Mouse (Mus musculus) bone marrow macrophage, adult 2 months (primary cell): ENCODE data around the gene Jph3.

Source experiments
- CTCF ChIP-seq: IDR thresholded peaks from 2 replicates; pipeline ENCODE4 v1.5.1; 2012; ENCODE audit warnings: low read depth, mild to moderate bottlenecking, low read length, moderate library complexity
- POLR2A ChIP-seq: IDR thresholded peaks from 2 replicates; pipeline ENCODE4 v1.6.1; 2012; ENCODE audit warnings: mild to moderate bottlenecking, low read depth, low read length, borderline replicate concordance

DNA sequence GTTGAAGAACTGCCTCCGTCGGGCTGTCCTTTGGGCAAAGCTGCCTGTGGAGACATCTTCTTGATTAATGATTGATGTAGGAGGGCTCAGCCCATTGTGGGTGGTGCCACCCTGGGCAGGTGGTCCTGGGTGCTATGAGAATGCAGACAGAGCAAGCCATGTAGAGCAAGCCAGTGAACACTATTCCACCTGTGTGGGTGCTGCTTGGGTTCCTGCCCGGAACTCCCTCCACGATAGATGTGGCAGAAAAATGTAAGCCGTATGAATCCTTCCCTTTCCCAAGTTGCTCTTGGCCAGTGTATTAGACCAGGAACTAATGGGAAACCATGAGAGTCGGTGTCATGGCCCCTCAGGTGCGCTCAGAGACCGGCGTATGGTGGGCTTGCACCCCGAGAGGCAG, 11.3 kb downstream of the Jph3 start:
- TF ChIP-seq POLR2A (no peak), CTCF (no peak)
